Mouse (Mus musculus) heart, embryonic 16.5 days (tissue): ENCODE measurements at regions not wholly inside any gene's neighbourhood (a gene's known extent, or its start where the extent isn't known, plus 50 kb on each side); places are given as distances from the start of the nearest gene placed in this dataset.

Experiments
- ATAC-seq: fragments of 200-750 bp; cut with Nextera tagmentation; replicated peaks from 2 replicates; pipeline ENCODE4 v1.8.0; 2017; ENCODE audit warnings: moderate number of reproducible peaks; ENCODE audit not compliant: insufficient read depth, low FRiP score; ENCODE audit errors: extremely low read depth
- H3K27ac ChIP-seq: fragments of 300-500 bp; sonication (generic); 2 replicates; pipeline ENCODE4 v1.5.1; 2014; ENCODE audit warnings: mild to moderate bottlenecking, low read length, control low read depth, moderate library complexity
- H3K27me3 ChIP-seq: fragments of 300-500 bp; sonication (generic); 2 replicates; pipeline ENCODE4 v1.6.1; 2014; ENCODE audit warnings: low read length, mixed read lengths; ENCODE audit not compliant: control insufficient read depth, insufficient read depth
- H3K36me3 ChIP-seq: fragments of 300-500 bp; sonication (generic); 2 replicates; pipeline ENCODE4 v1.6.1; 2014; ENCODE audit not compliant: control insufficient read depth, insufficient read depth
- H3K4me1 ChIP-seq: fragments of 300-500 bp; sonication (generic); 2 replicates; pipeline ENCODE4 v1.6.1; 2014; ENCODE audit warnings: low read length, mixed read lengths; ENCODE audit not compliant: control insufficient read depth, insufficient read depth
- H3K4me2 ChIP-seq: fragments of 300-500 bp; sonication (generic); 2 replicates; pipeline ENCODE4 v1.6.1; 2014; ENCODE audit warnings: low read depth, mild to moderate bottlenecking, control low read depth, low read length
- H3K4me3 ChIP-seq: fragments of 300-500 bp; sonication (generic); 2 replicates; pipeline ENCODE4 v1.5.1; 2014; ENCODE audit warnings: mild to moderate bottlenecking, control low read depth, low read length
- H3K9ac ChIP-seq: fragments of 300-500 bp; sonication (generic); 2 replicates; pipeline ENCODE4 v1.6.1; 2014; ENCODE audit warnings: low read length, control low read depth
- H3K9me3 ChIP-seq: fragments of 300-500 bp; sonication (generic); replicated peaks from 2 replicates; pipeline ENCODE4 v1.6.1; 2016; ENCODE audit warnings: low read length; ENCODE audit not compliant: control insufficient read depth
- WGBS: fragments of 180-500 bp; shearing (Covaris S2); extraction: QIAGEN DNeasy Blood & Tissue Kit; methylation state at CpG from one replicate; pipeline ENCODE4 v1.1.7; 2014; 5-methylcytosine and 5-hydroxymethylcytosine counted together

DNA sequence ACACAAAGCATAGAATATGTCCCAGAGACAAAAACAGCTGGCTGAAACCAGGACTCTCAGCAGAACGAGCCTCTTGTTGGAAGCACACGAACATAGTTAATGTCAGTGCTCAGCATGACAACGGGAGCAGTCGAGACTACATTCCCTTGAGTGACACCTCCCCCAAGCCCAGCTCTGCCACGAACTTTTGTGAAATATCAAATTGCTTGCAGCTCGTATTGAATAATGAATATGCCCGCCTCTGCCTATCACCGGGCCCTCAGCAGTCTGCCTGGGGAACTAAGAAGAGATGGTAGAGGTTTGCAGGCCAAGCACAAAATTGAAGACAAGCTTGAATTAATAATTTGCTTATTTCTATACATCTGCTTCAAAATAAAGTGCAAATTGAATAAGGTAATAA lies 177.2 kb upstream of the Hnrnpa3 start:
- no peaks in the 10 kb centered on the region for H3K4me1 ChIP-seq
- H3K27ac ChIP-seq: no peak overlapping the region
- no peaks in the 10 kb centered on the region for H3K27me3 ChIP-seq
- H3K4me3 ChIP-seq: no peak overlapping the region
- no peak overlapping the region for H3K4me2 ChIP-seq
- no peaks in the 10 kb centered on the region for H3K36me3 ChIP-seq
- H3K9me3 ChIP-seq: no peaks in the 10 kb centered on the region
- 56% methylated on average over 8 of the region's 8 CpGs for WGBS
- no peak overlapping the region for H3K9ac ChIP-seq
- no peak for ATAC-seq

DNA sequence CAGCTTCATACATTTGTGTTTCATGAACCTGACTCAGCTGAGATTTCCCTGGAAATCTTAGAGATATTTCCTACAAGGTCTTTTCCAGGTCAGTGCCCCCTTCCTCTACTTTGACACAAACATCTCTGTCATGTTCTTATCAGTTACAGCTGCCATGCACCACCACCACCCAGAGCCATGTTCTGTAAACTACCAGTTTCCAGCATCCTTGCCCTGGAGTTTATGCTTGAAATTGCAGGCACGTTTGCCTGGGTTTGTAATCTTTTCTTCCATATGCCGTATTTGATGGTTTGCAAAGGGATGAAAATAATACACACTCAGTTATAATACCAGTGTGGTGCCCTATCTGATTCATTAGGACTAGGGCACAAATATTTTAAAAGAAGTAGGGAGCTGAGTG lies 176.6 kb upstream of the Hnrnpa3 start:
- 59% methylated on average over 2 of the region's 2 CpGs for WGBS
- Histone ChIP-seq H3K27me3 (no peaks in the 10 kb centered on the region), H3K9me3 (no peaks in the 10 kb centered on the region), H3K4me2 (no peak overlapping the region), H3K9ac (no peak overlapping the region), H3K36me3 (no peaks in the 10 kb centered on the region), H3K27ac (no peak overlapping the region), H3K4me1 (no peaks in the 10 kb centered on the region), H3K4me3 (no peak overlapping the region)
- ATAC-seq: no peak

DNA sequence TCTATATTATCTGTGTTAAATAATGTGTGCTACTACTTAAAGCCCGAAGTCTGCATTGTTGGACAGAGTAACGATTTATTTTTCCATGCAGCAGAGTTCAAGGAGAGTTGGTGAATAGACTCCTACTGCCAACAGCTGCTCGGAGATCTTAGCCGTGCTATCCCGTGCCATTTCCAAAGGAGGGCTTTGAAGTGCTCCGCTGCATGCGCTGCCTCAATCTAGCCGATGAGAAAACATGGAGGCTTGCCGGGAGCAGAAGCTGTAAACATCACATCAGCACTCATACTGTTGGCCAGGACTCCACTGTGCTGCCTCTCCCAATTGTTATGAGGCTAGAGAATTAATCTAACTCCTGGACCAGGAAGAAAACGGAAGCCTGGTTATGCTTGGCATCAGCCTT lies 174.1 kb upstream of the Hnrnpa3 start:
- no peak for ATAC-seq
- peak overlapping the region; percentile 40 for H3K4me2 ChIP-seq
- H3K27me3 ChIP-seq: no peaks in the 10 kb centered on the region
- no peak overlapping the region for H3K4me3 ChIP-seq
- H3K4me1 ChIP-seq: no peaks in the 10 kb centered on the region
- H3K36me3 ChIP-seq: no peaks in the 10 kb centered on the region
- H3K9me3 ChIP-seq: no peaks in the 10 kb centered on the region
- H3K27ac ChIP-seq: no peak overlapping the region
- WGBS: 35% methylated on average over 10 of the region's 10 CpGs
- H3K9ac ChIP-seq: no peak overlapping the region

GRCm38 (mm10) chr2:75491150-75491549 lies 167.9 kb upstream of the Hnrnpa3 start:
- no peak overlapping the region for H3K27ac ChIP-seq
- no peak overlapping the region for H3K4me2 ChIP-seq
- H3K4me1 ChIP-seq: no peaks in the 10 kb centered on the region
- no peaks in the 10 kb centered on the region for H3K36me3 ChIP-seq
- 79% methylated on average over 1 of the region's 1 CpGs for WGBS
- no peak overlapping the region for H3K9ac ChIP-seq
- ATAC-seq: no peak
- no peaks in the 10 kb centered on the region for H3K9me3 ChIP-seq
- H3K4me3 ChIP-seq: no peak overlapping the region
- no peaks in the 10 kb centered on the region for H3K27me3 ChIP-seq

DNA sequence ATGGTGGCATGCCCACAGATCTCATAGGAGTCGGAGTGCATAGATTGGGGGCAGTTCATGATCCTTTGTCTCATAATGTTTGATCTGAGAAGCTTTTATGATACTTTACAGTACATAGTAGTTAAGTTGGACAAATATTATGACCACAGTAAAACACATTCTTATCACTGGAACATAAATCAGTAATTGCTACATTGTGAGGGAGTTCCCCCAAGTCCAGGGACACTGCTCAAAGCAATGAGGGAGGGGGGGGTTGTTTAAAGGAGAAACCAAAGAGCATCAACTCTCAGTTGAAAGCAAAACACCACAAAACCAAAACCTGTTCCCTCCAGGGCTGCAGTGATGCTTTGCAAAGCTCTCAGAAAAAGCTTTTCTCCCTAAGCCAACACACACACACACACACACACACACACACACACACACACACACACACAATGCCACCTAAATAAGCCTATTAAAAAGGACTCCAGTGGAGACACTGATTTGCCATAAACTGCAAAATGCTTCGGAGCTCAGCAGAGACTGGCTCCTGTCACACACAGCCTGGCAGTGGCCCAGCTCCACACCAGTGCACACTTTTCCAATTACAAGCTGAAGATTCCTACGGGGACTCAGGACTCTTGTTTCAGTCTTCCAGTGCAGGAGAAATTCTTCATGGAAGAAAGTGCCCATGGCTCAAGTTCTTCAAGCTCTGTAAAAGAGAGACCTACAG lies 167.1 kb upstream of the Hnrnpa3 start:
- Histone ChIP-seq H3K27ac (no peak overlapping the region), H3K27me3 (no peaks in the 10 kb centered on the region), H3K4me3 (no peak overlapping the region), H3K9ac (no peak overlapping the region), H3K4me2 (no peak overlapping the region), H3K36me3 (no peaks in the 10 kb centered on the region), H3K9me3 (no peaks in the 10 kb centered on the region), H3K4me1 (no peaks in the 10 kb centered on the region)
- ATAC-seq: no peak
- WGBS: 45% methylated on average over 3 of the region's 3 CpGs

DNA sequence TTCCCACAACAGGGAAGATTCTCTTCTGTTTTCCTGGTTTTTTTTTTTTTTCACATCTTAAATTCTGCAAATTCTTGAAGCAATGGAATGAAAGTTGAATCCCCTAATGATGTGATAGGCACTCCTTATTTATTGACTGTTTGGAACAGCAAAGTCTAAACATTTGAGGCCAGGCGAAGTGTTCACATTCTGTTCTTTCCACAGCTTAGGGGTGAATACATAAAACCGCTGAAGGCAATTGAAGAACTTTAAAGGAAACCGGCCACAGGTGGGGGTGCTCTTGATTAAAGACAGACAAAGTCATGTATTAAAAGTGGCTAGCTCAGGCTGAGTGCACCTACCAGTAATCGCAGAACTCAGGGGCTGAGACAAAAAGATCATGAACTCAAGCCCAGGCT lies 166.6 kb upstream of the Hnrnpa3 start:
- H3K9ac ChIP-seq: no peak overlapping the region
- ATAC-seq: no peak
- no peak overlapping the region for H3K27ac ChIP-seq
- H3K27me3 ChIP-seq: no peaks in the 10 kb centered on the region
- H3K9me3 ChIP-seq: no peaks in the 10 kb centered on the region
- no peak overlapping the region for H3K4me2 ChIP-seq
- no peaks in the 10 kb centered on the region for H3K36me3 ChIP-seq
- no peaks in the 10 kb centered on the region for H3K4me1 ChIP-seq
- WGBS: 74% methylated on average over 4 of the region's 4 CpGs
- no peak overlapping the region for H3K4me3 ChIP-seq

DNA sequence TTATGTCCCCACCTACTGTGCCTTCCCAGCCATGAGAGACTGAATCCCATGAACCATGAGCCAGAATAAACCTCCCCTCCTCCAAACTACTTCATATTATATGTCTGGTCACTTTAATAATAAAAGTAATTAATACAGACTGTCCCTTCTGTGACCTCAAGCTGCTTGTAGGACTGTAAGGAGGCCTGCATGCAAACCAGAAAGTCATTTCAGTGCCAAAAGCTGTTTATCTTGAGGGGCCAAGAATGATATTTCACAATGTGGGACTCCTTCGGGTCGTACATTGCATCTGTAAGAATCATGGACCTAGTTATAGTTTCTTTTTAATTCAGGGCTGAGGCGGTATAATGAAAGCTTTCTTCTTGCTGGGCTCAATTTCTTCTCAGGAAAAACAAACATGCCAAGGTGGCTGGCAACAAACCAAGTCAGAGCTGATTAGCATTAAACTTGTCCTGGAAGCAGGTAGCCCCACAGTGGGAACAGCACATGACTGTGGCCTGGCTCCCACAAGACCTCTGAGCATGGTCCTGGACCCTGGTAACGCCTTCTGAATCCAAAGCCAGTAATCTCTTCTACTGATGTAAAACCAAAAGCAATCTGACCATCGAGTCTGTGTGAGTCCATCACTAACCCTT lies 162.3 kb upstream of the Hnrnpa3 start:
- WGBS: 77% methylated on average over 5 of the region's 5 CpGs

DNA sequence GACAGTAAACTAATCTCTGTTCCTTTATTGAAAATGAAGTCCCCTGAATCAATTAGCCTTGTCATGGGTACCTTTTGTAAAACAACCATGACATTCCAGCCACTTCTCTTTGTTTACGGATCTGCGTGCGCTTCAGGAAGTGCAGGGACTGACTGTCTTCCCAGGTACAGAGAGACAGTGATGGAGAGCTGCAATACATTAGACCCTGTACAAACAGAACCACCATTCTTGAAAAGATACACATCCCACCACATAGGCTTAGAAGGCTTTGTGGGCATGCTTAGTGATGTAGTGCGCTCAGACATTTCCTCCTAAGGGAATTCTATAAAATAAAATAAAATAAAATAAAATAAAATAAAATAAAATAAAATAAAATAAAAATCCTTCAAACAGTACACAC lies 148.8 kb upstream of the Hnrnpa3 start:
- Histone ChIP-seq H3K27me3 (no peaks in the 10 kb centered on the region), H3K9me3 (no peaks in the 10 kb centered on the region), H3K4me3 (no peak overlapping the region), H3K27ac (no peak overlapping the region), H3K36me3 (no peaks in the 10 kb centered on the region), H3K4me1 (no peaks in the 10 kb centered on the region), H3K9ac (no peak overlapping the region), H3K4me2 (no peak overlapping the region)
- WGBS: 74% methylated on average over 4 of the region's 4 CpGs
- no peak for ATAC-seq

More for the DNA sequence above, 162.3 kb upstream of the Hnrnpa3 start:
- H3K4me3 ChIP-seq: no peak overlapping the region
- H3K9me3 ChIP-seq: no peaks in the 10 kb centered on the region
- no peaks in the 10 kb centered on the region for H3K4me1 ChIP-seq
- ATAC-seq: no peak
- H3K27me3 ChIP-seq: no peaks in the 10 kb centered on the region
- no peaks in the 10 kb centered on the region for H3K36me3 ChIP-seq
- H3K9ac ChIP-seq: no peak overlapping the region
- no peak overlapping the region for H3K27ac ChIP-seq
- H3K4me2 ChIP-seq: no peak overlapping the region

GRCm38 (mm10) chr2:75512422-75513170 lies 146.5 kb upstream of the Hnrnpa3 start:
- Histone ChIP-seq H3K36me3 (no peaks in the 10 kb centered on the region), H3K9me3 (no peaks in the 10 kb centered on the region), H3K27me3 (no peaks in the 10 kb centered on the region), H3K4me2 (no peak overlapping the region), H3K9ac (no peak overlapping the region), H3K4me1 (no peaks in the 10 kb centered on the region), H3K27ac (no peak overlapping the region), H3K4me3 (no peak overlapping the region)
- ATAC-seq: no peak
- WGBS: 73% methylated on average over 8 of the region's 8 CpGs
